Mouse (Mus musculus): ENCODE results near the gene Lhx5.

The Lhx5 gene

DNA sequence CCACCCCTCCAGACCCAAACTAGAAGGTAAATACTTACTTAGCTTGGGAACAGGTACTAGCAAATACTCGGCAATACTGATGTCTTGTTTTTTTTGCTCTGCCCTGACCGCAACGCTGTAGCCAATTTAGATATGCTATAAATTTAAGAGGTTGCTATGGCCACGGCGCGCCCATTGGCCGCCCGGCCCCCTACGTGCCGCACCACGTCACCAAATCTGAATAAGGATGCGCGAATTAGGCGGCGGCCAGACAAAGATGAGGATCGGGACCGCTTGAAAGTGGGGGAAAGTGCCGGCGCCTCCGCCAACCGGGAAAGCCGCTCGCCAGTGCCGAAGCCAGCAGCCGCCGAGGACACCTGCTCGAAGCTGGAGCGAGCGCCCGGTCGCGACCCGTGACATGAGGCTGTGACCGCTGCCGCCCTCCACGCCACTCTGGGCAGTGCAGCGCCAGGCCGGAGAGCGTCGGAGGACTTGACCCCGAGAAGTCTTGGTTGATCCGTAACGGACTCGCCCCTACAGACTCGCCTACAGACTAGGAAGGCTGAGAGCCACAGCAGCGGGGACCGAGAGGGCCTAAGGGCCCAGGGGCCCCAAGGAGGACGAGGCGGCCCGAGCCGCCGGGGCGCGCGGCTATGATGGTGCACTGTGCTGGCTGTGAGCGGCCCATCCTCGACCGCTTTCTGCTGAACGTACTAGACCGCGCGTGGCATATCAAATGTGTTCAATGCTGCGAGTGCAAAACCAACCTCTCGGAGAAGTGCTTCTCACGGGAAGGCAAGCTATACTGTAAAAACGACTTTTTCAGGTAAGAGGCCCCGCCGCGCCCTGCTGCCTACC lies at the start of gene Lhx5:
Lhx5 (plus strand) TSS at position 51 of the 837 bp plus-strand sequence.
- DNase-seq: no peak

DNA sequence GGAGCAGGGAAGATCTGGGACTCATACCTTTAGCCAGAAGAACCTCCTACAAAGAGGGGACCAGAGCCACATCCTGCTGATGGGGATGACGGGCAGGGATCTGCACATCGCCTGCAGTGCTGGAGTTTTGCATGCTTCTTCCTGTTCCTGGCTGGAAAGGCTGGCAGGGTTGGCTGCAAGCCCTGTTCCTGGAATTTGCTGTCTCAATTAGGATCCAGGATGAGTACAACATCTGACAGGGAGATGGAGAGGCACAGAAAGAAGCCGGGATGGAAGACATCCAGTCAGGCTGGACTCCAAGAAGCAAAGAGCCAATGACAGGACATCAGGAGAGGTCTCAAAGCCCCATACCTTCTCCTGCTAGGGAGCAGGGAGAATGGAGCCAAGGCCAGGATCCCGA lies 45.1 kb upstream of the Lhx5 start:
- DNase-seq: no peak

DNA sequence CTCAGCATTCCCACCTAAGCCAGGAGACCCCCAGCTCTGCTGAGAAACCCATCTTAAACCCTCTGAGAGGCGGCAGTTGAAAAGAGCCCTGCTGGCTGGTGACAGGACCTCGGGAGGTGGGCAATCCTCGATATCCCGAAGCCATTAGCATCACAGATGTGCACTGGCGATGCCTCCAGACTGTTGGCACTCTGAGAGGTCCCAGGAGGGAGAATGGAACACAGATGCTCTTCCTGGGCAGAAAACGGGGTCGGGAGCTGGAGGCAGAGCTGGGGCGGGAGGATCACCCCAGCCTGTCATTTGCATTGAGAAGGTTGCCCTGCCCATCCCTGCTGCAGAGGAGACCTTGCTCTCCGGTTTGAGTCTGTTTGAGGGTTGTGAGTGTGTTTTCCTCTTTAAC lies 42.7 kb upstream of the Lhx5 start:
- no peak for DNase-seq

DNA sequence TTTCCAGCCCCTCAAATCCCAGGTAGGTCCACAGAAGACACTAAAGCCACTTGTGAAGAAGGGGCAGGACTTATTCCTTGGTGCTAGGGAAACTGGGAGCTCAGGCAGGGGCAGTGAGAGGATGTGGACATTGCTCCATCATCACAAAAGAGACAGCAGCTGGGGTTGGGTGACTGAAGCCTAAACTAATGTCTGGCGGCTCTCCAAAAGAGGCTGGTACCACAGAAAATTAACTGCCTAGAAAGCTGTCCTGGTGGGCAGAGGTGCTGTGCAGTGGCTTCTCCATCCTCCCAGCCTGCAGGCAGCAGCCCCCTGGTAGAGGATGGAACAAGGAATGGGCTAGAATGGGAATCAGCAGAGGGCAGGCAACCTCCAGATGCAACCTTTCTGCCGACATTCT lies 41.5 kb upstream of the Lhx5 start:
- no peak for DNase-seq

DNA sequence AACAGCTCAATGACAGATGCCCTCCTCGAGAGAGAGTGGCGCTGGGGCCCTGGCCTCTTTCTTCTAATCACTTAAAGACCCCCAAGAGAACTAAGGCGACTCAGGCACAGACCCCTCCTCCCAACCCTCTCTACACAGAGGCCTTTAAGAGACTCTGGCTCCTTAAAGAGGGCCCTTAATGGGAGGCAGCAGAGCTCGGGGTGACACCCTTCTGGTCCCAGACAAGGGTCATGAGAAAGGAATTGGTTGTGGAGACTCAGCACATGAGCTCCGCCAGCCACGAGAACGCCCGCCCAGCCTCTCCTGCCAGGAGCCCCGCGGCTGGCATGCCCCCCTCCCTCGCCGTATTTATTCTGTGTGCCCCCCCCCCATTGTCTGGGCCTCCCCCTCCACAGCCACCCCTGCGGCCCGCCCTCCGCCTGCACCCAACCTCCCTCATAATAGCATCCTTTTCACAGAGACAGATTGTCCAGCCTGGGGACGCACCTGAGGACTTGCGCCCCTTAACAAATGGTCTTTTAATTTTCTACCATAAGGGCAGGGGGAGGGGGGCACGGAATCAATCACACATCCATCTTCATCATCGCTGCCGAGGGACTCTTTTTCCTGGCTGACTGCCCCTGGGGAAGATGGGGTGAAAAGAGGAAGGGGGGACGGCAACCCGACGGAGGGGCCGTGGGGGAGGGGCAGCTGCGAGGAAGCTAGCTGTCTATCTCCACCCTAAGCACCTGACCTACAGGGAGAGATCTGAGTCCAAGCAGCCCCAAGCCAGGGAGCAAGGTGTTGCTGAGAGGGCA lies 37.4 kb upstream of the Lhx5 start:
- no peak for DNase-seq

DNA sequence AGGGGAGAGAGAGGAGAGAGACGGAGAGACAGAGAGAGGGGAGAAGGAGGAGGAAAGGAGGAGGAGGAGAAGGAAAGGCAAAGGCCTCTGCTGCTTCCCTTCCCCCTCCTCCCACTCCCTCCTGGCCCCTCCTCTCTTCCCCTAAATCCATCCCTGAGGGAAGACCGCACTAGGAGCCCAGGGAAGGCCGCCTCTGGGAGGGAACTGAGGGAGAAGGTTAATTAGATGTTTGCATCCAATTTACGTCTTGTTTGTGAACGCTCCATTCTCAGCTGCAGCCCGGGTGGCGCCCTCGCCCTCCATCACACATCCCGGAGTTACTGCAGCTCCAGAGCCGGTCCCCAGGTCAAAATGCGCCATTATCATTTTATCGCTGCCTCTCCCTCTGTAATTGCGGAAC lies 33.5 kb upstream of the Lhx5 start:
- no peak for DNase-seq

DNA sequence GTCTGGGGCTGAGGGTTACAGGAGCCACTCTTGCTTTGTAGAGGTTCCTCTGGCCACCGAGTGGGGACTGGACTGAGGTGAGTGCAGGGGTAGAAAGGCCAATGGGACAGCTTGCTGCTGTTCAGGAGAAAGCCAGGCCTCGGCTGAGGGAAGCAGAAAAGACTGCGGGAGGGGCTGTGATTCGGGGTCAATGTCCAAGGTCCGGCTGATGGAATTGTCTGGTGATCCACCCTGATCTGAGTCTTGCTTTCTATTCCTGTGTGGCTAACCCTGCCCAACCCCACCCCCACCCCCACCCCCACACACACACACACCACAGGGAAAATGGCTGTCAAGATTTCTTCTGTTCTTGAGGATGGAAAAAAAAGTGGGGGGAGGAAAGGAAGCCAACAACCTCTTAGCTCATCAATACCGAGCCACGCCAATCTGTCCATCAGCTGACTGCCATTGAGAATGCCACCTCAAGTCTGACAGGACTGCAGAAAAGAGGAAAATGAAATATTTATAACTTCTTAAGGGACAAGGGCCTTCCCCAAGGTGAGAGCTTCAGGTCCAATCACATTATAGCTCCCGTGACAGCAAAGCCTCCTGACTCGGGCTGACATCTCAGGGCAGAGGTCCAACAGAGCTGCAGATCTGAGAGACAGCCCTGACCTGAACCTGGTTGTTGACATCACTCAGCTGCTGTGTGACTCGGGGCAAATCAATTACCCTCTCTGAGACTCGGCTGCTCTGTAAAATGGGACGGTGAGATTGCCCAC lies 26.5 kb upstream of the Lhx5 start:
- DNase-seq: no peak

DNA sequence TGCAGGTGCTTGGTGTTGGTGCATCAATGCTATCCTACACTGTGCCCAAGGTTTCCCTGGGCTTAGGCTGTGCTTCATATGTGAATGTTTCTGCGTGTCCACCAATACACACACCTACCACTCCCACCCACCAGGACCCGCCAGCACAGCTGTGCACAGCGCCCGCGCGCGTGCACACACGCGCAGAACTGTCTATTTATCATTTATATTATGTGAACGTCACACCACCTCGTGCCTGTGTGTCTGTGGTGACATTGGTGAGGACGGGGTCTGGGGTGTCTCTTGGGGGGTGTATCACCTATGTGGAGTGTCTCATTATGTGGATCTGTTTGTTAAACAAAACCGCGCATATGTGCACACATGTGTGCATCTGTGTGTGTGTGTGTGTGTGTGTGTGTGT lies 22.6 kb upstream of the Lhx5 start:
- no peak for DNase-seq

DNA sequence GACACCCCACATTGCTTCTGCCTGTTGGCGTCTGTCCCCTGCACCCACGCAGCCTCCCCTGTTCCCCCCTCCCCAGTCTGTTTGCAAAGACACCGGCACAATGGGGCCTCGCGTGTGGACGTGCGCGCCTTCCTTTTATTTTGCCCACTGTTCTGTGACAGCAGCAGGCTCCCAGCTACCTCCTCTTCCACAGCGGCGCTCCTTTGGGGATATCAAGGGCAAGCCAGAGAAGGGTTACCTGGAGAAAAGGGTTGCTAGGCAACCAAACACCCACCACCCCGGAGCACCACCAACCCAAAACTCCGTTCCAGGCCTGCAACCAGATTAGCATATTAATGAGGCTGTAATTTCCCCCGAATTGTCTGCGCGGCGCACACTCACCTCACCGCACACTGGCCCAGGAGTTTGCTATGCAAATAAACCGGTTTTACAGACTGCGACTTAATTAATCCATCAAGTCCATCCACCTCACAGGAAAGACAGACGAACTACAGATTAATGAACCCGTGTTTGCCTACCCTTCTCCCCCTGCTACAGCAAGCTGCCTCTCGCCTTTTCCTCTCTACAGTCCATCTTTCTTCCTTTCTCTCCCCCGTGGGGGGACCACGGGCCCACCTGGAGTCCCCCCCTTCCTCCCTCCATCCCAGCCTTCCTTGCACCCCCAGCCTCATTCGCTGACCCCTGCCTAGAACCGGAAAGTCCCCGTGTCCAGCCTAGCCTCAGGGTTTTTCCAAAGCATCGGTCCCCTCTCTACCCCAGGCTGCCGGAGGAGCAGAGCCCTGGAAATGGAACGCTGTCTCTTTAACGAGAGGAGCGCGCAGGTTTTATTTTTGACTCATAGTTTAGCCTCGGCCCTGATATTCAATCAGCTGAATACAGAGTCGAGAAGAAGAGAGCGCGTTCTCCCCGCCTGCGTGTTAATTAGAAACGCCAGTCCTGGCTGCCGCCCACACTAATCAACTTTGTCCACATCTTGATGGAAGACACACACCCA lies 21.8 kb upstream of the Lhx5 start:
- DNase-seq: no peak

DNA sequence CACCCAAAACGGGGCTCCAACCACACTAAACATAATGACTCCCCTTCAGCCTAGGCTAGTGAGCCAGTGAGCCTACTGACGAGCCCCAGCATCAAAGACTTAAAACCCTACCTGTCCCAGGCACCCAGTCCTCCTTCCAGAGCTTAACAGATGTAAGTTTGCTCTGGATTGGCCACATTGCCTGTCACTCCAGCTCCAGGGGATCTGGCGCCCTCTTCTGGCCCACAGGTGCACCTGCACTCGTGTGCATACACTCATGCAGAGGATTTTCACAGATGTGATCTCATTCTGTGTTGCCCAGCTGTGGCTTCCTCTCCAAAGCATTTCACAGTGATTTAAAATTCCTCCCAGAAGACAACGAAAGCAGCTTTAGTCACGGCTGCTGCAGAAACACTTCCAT lies 18.1 kb upstream of the Lhx5 start:
- no peak for DNase-seq

DNA sequence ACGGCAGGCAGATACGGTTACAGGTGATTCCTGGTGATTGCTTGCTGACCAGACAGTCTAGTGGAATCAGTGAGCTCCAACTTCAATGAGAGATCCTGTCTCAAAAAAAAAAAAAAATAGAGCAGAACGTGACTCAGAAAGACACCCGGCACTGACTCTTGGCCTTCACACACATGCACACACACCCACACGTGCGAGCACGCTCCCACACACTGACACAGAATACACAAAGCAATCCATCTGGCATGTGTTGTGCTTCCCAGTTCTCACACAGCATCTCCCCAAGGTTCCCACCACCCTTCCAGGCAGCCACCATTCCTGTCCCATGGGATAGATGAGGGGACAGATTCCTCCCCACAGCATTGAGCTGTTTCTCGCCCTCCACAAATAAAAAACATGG lies 11.4 kb upstream of the Lhx5 start:
- DNase-seq: no peak

DNA sequence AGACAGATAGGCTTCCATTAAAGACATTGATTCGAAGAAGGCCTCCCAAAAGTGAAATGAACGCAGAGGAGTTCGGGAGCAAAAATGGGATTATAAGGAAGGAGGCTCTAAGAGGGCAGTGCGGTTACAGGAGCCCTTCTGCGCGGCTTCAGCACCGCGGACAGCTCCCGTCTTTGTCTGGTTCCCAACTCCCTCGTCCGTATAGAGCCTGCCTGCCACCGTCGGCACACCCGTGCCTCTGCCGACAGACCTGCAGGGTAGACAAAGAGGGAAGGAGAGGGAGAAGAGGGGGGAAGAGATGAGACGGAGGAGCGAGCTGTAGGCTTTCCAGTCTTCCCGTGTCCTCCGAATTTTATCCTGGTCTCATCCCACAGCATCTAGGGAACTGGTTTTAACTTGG lies 7.5 kb upstream of the Lhx5 start:
- no peak for DNase-seq

DNA sequence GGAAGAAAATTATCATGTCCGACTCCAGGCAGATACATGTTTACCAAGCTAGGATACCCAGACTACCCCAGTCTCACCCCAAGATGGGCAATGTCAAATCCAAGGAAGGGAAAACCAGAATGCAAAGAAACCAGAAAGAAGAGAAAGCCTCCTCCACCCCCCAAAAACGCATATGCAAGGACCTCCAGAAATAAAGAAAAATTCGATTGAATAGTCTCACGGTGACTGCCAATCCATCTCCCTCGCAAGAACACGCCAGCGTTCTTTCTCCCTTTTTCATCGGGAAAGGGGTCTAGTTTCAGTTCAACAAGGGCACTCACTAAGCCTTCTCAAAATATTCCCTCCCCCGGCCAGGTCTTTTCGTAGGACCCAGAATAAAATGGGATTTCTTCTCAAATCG lies 6.8 kb upstream of the Lhx5 start:
- DNase-seq: no peak

DNA sequence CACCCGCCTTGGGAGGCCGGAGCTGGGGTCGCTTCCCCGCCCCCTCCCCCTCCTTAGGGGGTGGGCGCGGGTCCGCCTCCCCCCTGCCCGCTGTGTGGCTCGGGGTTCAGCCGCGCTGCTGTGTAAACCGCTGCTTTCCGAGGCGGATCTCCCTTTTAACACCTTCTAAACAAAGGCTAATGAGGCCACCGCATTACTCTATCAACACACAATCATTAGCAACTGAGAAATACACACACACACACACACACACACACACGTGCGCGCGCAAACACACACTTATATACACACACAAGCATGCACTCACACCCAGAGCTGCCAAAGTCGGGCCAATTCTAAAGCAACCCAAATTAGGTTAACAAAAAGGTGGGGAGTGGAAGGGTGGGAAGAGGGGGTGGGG lies 5.8 kb upstream of the Lhx5 start:
- DNase-seq: no peak

DNA sequence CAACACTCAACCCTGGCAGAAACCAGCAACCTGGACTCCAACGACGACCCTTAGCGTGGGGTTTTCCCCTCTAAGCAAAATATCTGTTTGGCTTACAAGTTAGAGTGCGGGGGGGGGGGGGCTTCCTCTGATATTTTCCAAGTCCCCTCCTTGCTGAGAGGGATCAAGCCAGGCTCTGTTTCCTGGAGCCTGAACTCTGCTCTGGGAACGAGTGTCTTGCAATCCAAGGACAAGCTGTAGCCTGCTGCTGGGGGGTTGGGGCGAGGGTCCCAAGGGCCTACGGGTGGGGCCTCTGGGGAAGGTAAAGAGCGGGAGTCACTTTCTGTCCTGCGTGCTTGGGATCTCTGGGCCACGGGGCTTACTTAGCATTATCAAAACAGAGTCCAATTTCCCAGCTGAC lies 4.9 kb upstream of the Lhx5 start:
- DNase-seq: no peak

DNA sequence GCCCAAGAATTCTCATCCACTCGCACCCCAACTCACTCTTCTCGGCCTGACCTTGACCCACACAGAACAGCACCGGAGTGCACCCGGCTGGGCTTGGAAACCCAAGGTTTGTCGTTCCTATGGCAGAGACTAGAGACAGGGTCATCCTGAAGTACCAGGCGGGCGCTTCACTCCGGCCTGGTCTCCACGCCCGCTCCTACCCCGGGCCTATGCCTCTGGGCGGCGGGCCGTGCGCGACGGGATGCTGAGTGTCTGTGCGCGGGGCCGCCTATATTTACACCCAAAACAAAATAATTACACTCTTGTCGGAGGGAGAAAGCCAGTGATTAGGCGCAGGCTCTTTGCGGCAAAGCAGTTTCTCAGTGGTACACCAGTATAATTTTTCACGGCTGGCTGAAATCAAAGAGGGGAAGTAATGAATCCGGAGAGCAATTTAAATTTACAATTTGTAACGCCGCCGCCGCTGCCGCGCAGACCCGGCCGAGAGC lies 4.0 kb upstream of the Lhx5 start:
- no peak for DNase-seq

DNA sequence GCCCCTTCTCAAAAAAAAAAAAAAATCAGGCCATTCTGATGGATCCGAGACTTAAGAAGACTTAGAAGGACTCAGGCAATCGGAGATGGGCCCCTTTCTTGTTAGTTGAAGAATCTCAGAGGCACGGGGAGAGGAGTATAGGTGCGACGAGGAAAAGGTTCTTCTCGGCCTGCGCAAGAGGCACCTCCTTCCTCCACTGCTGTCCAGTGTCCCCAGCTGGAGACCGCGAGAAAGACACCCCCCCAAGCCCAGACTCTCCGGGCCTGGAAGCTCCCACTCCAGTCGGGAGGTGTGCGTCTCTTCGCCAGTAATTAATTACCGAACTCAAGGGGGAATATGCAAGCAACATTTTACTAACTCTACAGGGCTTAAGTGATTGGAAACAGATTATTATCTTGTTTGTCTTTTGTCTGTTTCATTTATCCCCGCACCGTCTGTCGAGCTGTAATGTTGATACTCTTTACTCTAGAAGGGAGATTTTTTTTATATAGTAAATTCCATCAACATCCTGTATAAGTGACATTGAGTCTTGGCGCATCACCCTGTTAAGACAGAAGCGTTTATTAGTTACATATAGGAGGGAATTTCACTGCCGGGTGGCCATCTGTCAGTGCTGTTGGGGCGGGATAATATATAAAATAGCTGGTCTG lies 3.2 kb upstream of the Lhx5 start:
- no peak for DNase-seq

DNA sequence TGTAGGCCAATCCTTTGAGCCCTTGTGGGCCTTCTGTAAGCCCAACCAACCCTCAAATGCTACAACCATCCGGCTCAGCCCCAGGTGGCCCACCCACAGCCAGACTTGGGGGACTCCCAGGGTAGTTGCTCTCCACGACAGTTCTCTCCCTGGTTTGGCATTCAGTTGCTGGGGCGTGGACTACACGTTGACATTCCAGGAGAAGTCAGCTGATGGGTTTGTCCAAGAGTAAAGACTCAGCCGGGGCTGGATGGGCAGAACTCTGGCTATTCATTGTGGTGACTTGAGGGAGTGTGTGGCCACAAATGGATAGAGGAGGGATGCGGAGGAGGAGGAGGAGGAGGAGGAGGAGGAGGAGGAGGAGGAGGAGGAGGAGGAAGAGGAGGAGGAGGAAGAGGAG lies 2.5 kb upstream of the Lhx5 start:
- no peak for DNase-seq

DNA sequence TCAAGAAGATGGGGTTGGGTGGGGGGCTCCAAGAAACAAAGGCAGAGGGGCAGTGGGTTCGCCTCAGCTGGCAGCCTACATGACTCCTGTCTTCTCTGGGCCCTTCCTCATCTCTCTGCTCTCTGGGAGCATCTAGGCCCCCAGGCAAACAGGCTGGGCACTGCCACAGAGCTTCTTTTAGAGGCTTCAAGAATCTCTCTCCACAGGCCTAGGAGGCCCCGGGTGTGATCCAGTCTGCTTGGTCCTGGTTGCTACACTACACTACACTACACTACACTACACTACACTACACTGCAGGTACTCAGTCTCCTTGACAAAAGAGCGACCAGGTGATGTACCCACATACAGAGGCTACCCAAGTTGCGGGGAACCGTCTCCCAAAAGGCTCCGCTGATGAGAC lies 1.8 kb upstream of the Lhx5 start:
- DNase-seq: no peak

DNA sequence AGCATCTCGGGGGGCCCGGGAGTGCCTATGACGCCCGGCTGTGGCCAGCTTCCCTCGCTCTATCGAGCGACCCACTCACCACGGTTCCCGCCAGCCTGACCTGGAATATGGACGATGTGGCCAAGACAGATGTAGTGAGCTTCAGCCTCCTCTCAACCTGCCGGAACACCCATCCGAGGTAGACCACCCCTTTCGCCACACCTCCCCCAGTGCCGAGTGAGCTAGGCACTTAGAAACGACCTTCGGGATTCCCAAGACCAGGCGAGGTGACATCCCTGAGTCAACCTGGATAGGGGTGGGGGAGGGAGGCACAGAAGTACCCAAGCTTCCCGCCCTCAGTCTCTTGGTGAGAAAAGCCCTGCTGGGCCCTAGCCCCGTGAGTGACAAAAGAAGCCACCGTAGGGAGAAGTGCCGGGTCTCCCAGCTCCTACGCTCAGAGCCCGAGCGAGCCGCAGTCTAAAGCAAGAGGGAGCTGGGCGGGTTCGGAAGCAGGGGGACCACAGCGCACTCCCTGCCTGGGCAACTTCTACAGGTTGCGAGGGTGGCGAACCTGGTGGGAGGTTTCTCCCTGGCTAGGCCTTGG lies 407 bp upstream of the Lhx5 start:
- DNase-seq: no peak

DNA sequence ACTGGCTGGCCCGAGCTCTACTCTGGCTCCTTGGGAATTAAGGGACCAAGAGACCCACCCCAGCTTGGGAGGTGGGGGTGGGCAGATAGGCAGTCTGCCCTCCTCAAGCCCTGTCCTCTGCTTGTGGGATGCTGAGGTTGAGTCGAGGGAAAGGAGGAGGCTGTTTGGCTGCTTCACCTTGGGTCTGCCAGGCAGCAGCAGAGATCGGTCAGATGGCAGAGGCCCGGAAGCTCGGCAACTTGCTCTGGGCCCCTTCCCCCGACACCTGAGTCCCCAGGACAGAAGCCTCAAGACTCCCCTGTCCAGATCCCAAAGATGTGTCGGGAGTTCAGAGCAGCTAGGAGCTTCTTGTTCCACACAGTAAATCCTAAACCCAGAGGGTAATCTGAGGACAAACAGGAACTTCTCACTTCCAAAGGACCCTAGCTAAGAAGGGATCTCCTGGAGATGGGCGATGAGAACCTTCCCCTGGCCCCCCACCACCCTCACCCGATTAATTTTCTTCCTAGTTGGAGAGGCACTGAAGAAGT lies 1.1 kb downstream of the Lhx5 start:
- DNase-seq: no peak

Measured in cerebellum, adult 11-12 months (tissue).